Mouse (Mus musculus) c-Kit-positive CD71-positive TER-119-negative erythroid progenitor cells, embryonic 14.5 days (primary cell): ENCODE data around the gene Coa4.
A peak's percentile ranks its signal among the peaks of the same experiment; 100 is the strongest.

ENCODE experiments used
- DNase-seq: peaks from one replicate; pipeline ENCODE4 v3.0.0-alpha.2; 2013; ENCODE audit warnings: low read depth

Coa4 gene

DNA sequence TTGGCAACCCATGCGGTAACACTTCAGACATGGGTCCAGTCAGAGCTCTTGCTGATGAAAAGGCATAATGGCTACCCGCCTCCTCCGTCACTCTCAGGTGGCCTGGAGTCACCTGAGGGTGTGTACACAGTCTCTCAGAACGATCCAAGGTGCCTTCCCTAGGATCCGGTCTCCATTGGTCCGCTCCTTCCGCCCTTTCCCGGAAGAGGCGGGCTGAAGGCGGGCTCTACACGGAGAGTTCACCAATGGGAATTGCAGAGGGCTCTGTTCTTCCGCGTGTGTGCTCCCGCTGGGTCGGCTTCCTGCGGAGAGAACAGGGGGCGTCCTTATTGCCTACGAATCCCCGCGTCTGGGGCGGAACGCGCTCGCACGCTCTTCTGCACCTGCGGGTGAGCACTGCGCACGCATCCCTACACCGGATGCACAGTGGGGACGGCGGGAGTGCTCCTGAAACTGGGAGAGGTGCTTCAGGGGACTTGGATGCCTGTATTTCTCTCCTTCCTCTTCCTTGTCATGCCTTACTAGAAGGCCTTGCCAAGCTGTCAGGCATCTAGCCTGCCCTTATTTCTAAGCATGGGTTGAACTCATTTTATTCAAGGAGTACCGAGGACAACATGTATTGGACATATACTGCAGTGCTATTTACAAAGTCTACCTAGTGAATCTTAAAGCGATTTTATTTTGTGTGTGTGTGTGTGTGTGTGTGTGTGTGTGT is at the start of gene Coa4:
TSS of gene Coa4 (plus strand) at position 268 of the 715 bp plus-strand sequence.
- DNase-seq, result peak; percentile 94

DNA sequence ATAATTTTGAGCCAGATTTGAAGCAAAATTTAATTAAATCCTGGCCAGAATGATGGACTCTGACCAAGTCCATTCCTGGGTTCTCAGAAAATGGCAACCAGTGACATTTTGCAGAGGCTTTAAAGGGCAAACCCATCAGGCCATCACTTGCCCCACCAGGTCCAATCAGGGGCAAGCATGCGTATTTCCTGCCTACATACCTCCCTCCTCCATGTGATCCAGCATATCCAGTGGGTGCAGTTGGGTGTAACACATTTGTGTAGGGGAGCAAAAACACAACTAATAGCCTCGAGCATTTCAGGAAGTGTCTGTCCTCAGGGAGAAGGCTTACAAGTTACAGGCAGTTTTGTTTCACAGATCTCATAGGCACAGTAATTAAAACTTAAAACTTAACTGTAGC is 49.6 kb upstream of the Coa4 start:
- no peak for DNase-seq

DNA sequence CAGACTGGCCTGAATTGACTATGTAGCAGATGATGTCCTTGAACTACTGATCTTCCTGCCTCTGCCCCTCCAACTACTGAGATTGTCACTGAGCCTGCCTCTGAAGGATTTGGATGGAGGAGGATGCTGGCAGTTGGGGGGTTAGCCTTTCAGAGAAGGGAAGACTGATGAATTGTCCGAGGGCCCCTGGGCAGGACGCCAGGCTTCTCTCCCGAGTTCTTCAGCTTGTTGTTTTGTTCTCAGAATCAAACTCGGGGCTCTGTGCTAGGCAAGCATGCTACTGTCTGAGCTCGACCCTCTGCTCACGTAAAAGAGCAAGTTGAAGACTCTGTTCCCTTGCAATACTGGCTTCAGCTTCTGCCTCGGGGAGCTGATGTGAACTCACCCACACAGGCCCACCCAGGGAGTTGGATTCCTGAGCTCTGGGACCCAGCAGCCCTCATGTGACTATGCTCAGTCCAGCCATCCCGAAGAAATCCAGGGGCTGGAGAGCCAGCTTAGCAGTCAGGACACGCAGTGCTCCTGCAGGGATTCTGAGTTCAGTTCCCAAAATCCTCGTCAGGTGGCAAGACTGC is 48.3 kb upstream of the Coa4 start:
- DNase-seq, result no peak

DNA sequence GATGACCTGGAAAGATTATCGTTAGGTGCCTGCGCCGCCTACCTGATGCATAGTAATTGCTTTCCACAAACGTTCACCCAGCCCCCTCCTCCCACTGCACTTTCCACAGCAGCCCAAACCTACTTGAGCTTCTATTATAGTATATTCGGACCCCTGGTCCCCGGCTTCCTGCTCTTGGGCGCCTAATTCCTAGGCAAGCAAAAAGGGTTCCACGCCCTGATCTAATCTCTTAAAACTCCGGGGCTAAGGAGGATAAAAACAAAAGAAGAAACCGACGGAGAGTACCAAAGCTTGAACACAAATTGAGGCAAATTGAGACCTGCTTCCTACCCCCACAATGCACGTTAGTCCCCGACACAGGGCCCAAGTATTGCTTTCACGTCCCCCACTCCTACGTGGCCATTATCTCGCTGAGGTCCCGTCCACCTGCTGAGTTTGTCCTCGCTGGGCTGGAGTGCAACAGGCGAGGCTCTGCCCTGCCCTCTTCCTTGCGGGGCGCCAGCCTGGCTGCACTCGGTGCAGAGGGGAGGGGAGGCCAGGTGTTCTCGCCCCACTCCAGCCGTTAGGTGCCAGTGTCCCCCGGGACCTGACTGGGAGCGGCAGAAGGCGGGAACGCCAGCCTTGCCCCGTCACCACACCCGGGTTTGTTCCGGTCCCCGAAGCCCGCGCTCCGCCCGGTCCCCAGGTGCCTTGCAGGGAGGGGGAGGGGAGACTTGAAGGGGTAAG is 44.3 kb upstream of the Coa4 start:
- DNase-seq, result no peak

DNA sequence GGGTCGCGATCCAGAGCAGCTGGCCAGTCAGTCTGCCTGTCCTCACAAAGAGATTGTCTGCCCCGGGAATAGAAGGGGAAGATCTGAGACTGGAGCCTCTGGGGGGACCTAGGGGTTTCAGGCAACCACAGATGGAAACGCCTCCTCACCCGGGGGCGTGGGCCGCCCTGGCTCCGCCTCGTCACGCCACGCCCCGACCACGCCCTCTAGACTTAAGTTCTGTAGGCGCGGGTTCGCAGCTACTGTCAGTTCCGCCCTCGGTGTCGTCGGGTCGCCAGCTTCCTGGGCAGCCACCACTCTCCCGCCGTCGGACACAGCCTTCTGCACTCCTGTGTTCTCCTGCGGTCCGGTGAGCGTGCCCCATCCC is 43.8 kb upstream of the Coa4 start, which contains the start of gene Ucp2:
TSS of gene Ucp2 (plus strand) at position 221 of the 367 bp plus-strand sequence.
- peak; percentile 90 for DNase-seq

DNA sequence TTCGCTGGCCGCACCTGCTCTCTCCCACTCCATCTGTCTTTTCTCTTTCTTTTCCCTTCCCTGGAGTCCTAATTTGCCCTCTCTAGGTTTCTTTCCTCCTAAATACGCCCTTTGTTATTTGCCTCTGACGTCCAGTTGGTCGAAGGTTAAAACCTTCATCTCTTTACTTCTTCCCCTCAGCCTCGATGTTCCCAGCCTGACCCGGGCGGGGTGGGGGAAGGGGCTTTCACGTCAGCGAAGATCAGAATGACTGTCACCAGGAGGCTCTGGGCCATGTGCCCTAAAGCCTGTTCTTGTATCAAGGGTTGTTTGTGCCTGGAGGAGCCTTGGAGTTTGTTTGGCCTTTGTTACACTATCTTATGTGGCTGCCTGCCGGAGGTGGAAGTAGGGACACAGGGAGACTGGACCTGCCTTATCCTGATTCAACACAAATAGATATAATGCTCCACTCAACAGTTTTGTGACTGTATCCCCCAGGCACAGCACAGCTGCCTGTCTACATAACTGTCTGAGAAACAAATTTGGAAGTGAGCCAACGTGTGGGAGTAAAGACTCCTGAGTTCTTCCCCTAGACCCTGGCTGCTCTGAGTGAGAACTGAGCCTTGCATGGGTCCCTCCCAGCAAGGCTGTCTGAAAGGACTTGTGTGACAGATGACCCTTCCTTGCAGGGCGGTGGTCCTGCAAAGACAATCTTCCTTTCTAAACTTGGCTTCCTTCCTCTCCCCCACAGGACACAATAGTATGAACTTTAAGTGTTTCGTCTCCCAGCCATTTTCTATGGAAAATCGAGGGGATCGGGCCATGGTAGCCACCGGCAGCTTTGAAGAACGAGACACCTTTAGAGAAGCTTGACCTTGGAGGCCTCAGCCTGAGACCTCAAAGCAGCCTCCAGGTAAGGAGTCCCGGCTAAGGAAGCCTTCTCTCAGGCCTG is 43.1 kb upstream of the Coa4 start:
- DNase-seq, result no peak

DNA sequence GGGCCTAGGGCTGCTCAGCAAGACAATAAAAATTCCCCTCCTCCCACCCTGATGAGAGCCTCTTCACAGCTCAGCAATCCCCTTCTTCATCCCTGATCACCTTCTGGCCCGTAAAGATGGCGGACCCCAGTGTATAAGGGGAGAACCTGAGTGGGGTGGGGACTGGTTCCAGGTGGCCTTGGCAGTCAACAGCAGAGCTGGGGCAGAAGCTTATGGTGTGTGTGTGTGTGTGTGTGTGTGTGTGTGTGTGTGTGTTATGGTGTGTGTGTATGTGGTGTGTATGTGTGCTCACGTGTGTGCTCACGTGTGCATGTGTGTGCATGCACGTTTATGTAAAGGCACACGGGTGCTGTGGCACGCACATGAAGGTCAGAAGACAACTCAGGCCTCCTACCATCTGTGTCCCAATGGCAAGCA is 42.4 kb upstream of the Coa4 start:
- DNase-seq, result no peak

DNA sequence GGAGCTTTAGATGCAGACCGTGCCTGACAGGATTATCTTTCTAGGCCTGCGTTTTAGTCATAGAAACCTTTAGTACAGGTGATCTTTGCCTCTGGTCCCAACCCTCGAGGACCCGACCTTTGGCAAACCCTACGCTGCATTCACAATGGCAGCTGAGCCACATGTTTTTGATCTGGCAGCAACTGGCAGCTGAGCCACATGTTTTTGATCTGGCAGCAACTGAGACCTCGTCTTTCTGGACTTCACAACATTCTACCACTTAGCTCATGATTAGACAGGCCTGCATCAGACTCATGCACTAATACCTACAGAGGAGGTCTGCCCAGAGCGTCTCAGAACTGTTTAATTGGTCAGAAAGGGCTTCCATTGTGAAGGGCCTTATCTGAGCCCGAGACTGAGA is 41.8 kb upstream of the Coa4 start:
- DNase-seq, result no peak

DNA sequence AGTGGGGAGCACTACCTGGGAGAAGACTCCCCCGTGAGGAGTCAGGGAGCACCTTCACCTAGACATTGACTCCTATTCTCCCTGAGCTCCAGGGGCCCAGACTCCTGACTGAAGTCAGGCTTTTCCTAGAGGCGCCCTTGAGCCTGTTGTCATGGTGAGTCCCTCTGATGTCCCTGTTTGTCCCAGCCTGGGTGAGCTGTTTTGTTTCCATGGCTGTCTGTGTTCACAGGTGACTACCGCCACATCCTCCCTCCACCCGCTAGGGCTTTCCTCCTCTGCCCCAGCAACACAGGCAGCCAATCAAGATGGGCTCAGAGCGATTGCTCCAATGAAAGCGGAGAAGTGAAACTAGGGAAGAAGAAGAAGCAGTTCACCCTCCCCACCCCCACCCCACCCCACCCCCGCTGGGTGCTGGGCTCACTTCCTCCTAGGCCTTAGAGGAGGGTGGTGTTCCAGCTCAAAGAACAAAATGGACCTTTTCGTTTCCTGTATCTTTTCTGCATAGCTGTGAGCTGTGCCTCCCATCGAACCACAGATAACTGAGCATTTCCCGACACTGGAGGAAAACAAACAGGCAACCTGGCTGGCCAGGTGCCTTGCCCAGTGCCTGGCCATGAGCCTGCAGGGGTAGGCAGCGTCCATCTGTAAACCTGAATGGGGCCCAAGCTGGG is 41.2 kb upstream of the Coa4 start:
- peak; percentile 71 for DNase-seq

DNA sequence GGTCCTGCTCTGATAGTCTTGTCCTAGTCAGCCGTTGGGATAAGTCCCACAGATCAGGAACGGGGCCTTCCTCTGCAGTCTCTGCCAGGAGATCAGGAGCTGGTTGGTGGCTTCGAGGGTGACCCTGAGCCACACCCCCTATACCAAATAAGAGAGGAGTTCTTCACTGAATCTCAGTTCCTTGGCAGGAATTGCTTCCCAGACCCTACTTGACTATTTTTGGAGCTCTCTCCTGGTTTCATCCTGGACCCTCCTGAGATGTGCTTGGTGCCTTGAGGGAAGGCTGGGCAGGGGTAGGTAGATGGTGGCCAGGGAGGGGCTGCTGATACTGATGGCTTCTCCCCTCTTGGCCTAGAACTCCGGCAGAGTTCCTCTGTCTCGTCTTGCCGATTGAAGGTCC is 40.5 kb upstream of the Coa4 start:
- no peak for DNase-seq

DNA sequence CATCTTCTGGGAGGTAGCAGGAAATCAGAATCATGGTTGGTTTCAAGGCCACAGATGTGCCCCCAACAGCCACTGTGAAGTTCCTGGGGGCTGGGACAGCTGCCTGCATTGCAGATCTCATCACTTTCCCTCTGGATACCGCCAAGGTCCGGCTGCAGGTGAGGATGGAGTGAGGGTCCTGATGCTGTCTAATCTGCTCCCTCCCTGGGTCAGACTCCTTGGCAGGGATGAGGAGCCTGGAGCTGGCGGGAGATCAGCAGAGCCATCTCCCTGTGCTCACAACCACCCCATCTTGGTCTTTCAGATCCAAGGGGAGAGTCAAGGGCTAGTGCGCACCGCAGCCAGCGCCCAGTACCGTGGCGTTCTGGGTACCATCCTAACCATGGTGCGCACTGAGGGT is 40.1 kb upstream of the Coa4 start:
- no peak for DNase-seq

DNA sequence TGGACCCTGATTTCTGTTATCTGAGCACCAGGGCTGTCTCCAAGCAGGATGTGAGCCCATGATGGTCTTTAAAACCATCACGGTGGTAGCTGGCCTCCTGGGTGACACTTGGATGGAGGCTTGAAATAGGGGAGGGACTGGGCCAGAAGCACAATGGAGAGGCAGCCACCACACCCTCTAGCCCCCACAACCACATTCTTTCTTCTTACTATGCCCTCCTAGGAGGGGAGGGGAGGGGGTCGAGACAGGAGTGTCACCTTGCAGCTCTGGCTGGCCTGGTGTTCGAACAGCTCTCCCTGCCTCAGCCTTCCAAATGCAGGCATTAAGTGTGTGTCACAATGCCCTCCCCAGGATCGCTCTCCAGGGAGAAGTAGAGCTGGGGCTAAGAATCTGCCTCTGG is 39.5 kb upstream of the Coa4 start:
- DNase-seq, result no peak

DNA sequence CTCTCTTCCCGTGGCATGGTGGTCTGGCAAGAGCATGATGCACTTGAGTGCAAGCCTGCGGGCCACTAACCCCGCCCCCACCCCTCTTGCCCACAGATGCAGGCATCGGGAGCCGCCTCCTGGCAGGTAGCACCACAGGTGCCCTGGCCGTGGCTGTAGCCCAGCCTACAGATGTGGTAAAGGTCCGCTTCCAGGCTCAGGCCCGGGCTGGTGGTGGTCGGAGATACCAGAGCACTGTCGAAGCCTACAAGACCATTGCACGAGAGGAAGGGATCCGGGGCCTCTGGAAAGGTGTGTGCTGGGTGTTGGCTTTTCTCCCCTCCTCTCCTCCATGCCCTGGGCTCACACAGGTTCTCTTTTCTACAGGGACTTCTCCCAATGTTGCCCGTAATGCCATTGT is 38.9 kb upstream of the Coa4 start:
- DNase-seq, result no peak

DNA sequence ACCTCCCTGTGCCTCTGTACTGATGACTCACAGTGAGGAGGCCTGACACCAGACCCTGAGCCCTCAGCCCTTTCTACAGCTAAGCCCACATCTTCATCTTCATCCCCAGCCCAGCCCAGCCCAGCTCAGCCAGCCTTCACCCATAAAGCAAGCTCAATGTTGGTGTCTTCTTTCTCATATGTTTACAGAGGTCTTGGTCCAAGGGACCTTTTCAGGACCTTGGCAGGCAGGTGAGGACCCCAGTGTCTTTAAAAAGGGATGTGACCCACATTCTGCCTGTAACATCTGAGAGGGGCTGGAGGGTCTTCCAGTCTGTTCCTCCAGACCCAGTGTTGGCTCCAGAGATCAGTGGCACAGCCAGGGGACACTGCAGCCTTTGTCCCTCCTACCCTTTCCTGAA is 37.4 kb upstream of the Coa4 start:
- no peak for DNase-seq

DNA sequence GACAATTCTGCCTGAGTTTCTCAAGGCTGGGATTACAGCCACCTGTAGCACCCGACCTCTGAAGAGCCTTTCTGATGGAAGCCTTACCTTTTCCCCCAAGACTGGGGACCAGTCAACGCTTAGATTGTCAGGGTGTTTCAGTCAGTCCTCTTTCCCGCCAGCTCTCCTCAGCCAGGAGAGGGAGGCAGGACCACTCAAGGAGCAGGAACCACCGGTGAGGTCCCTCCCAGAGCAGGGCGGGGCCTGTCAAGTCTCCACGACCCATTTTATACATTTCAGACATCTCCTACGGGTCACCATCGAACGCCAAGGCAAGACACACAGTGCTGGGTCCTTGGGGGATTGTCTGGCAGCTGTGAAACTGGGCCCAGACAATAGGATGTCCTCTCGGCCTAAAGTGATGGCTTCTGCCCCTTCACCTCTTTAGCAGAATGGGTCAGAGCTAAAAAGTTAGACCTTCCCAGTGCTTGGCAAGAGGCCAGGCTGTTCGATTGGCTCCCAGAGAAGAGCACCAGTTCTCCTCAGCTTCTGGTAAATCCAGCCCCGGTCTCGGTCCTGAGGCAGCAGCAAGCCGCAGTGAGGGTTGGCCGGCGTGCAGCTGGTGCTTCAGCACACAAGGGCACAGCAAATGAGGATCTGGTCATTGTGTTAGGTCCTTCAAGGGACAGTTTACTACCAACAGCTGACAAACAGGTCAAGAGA is 36.4 kb upstream of the Coa4 start:
- DNase-seq, result no peak

DNA sequence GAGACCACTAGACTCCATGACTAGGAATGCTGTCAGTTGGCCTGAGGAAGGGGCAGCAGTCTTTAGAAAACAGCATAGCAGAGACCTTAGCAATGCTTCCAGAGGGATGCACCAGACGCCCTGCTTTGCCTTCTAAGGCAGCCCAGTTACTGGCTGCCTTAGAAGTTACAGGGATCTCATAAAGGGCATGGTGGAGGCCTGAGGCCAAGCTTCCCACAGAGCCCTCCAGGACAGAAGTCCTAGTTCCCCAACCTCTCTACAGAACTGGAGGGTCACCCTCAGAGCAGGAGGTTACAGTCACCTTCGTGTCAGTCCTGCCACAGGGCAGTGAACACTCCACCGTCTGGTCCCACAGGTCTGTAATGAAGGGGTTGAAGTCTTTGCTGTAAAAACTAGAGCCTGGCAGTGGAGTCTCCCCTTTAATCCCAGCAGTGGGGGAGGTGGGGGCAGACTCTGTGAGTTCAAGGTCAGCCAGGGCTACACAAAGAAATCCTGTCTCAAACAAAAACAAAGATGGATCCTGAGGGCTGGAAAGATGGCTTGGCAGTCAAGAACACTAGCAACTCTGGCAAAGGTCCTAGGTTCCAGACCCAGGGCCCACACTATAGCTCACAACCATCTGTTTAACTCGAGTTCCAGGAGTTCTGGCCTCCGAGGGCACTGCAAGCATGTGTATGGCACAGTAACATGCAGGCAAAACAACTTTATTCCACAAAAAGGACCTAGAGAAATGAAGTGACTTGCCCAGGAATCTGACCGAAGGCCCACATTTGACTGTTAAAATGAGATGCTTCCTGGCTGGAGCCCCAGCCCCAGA is 35.6 kb upstream of the Coa4 start:
- DNase-seq, result no peak

DNA sequence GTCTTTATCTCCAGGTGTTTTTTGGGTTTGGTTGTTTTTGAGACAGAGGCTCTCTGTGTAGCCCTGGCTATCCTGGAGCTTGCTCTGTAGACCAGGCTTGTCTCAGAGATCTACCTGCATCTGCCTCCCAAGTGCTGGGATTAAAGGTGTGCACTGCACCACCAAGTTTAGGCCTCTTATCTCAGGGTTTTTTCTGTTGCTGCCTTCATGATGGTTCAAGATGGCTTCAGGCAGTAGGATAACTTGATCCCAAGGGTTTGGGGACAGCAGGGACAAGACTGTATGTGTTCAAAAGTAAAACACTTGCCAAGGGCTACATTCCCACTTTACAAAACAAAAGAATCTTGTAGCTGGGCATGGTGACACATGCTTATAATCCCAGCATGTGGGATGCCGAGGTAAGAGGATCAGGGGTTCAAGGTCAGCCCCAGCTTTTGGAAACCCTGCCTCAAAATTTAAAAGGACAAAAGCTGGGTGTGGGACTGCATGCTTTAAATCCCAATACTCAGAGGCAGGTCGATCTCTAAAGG is 35.0 kb upstream of the Coa4 start:
- DNase-seq, result no peak

DNA sequence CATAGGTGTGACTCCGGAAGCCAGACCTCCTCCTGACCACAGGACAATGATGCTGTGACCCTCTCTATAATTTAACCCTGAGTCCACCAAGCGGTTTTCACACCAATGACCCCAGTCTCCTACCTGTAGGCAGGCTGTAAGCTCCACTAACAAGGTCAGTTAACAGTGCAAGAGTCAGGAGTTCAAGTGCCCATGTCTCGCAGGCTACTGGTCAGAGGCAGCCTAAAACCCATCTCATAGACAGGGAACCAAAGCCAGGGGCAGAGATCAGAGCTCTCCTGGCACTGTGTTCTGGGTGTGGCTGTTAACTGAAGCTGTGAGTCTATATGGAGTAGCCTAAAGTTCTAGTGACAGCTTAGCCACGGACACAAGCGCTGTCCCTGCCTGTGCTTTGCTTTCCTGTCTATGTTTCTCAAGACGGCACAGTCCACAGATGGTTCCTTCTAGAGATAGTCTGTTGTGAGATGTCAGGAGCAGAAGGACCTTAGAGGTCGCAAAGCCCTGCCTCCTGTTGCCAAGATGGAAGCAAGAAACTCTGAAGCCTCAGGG is 34.4 kb upstream of the Coa4 start:
- DNase-seq, result no peak

DNA sequence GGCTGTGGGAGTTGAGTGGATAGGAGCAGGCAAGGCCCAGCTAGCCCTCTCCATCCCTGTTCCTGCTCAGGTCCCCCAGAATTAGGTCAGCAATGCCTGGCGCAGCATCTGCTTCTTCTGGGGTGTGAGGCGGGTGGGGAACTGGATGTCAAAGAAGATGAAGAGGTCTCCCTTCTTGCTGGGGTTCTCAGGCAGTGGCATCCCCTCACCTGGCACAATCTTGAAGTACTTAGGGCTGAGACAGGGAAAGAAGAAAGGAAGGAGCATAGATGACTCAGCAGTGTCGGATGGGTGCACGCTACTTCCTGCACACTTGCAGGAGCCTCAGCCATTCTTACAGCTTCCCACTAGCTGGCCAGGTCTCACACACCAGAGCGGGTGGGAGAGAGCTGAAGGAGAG is 33.8 kb upstream of the Coa4 start:
- DNase-seq, result no peak
